Mouse (Mus musculus): Measurements from ENCODE around the gene Stk38l. TPM values are rescaled to one million over a fixed set of nuclear protein-coding genes. Genes with fewer than 3 reads are reported as not detected.

The Stk38l gene
- polyA plus RNA-seq, 1 experiment from 2014 or later, result 17.2 TPM

DNA sequence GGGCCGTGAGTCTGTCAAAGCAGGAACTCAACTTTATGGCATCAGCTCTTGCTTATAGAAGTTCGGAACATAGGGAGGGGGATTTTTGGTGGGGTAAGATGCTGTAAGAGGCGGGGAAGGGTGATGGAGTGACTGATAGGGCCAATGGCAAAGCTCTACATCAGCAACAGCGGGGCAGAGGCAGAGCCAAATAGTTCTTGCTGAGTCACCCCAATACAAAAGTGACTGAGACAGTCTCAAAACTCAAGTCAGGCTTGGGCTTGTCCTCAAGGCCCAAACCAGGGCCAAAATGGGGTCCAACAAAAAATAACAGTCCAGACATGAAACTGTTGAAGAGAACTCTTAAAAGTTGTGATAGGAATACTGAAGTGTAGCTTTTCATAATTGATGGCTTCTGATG, 30.9 kb downstream of the Stk38l start:
- no peak overlapping the region for H3K4me2 ChIP-seq (replicated peaks; ENCODE audit: low read depth, low read length)
- no peak overlapping the region for H3K4me3 ChIP-seq (ENCODE audit: low read length)
- no peaks in the 10 kb centered on the region for H3K27me3 ChIP-seq (ENCODE audit: control insufficient read depth, insufficient read depth, low read length)
- H3K36me3 ChIP-seq (ENCODE audit: control insufficient read depth, insufficient read depth, low read length), result no peaks in the 10 kb centered on the region
- no peak overlapping the region for H3K27ac ChIP-seq (ENCODE audit: low read depth, low read length)
- H3K9me3 ChIP-seq (ENCODE audit: control insufficient read depth, low read length), result no peaks in the 10 kb centered on the region
- no peak overlapping the region for H3K9ac ChIP-seq (ENCODE audit: low read depth, low read length)
- ATAC-seq (ENCODE audit: low FRiP score, low TSS enrichment), result no peak
- WGBS, result 93% methylated on average over 4 of the region's 4 CpGs
- H3K4me1 ChIP-seq (ENCODE audit: control insufficient read depth, insufficient read depth, low read length), result peaks cover 4% of the 10 kb centered on the region; the same call in 1 of the 2 replicates

DNA sequence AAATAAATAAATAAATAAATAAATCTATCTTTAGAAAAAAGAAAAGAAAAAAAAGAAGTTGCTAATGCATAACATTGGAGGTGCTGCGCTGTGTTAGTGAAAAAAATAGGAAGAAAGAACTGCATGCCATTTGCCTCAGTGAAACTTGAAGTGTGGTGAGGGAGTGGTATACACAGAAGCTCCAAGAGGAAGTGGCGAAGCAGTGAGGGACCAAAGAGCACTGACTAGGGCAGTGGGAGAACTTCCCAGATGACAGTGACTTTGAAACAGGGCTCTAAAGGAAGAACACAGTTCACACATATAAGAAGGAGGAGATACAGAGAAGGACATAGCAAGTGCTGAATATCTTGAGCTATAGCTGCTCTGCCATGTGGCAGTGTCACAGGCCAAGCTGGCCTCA, 34.2 kb downstream of the Stk38l start:
- ATAC-seq (ENCODE audit: low FRiP score, low TSS enrichment), result no peak
- Histone ChIP-seq H3K9ac (ENCODE audit: low read depth, low read length) (no peak overlapping the region), H3K27me3 (ENCODE audit: control insufficient read depth, insufficient read depth, low read length) (no peaks in the 10 kb centered on the region), H3K27ac (ENCODE audit: low read depth, low read length) (no peak overlapping the region), H3K9me3 (ENCODE audit: control insufficient read depth, low read length) (no peaks in the 10 kb centered on the region), H3K36me3 (ENCODE audit: control insufficient read depth, insufficient read depth, low read length) (no peaks in the 10 kb centered on the region; the same call in 1 of the 2 replicates), H3K4me3 (ENCODE audit: low read length) (no peak overlapping the region), H3K4me1 (ENCODE audit: control insufficient read depth, insufficient read depth, low read length) (no peaks in the 10 kb centered on the region), H3K4me2 (replicated peaks; ENCODE audit: low read depth, low read length) (no peak overlapping the region)
- WGBS, result 97% methylated on average over 2 of the region's 2 CpGs

DNA sequence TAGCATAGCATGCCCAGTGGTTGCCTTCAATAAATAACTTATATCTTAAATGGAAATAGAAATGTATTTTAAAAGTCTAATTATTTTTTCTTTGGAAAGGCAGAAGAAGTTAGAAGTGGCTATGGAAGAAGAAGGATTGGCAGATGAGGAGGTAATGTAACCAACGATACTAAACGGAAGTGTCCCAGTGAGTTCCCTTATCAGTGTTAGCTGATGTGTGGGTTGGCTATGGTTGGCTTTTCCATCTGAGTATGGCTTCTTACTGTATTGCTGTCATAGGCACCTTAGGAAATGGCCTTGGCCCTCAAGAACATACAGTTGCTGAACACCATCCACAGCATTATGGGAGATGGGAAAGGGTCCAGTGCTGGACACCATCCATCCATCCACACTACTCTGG, 35.2 kb downstream of the Stk38l start:
- H3K9me3 ChIP-seq (ENCODE audit: control insufficient read depth, low read length), result no peaks in the 10 kb centered on the region
- no peak overlapping the region for H3K4me2 ChIP-seq (replicated peaks; ENCODE audit: low read depth, low read length)
- H3K36me3 ChIP-seq (ENCODE audit: control insufficient read depth, insufficient read depth, low read length), result no peaks in the 10 kb centered on the region; the same call in 1 of the 2 replicates
- no peak overlapping the region for H3K4me3 ChIP-seq (ENCODE audit: low read length)
- no peaks in the 10 kb centered on the region for H3K4me1 ChIP-seq (ENCODE audit: control insufficient read depth, insufficient read depth, low read length)
- no peaks in the 10 kb centered on the region for H3K27me3 ChIP-seq (ENCODE audit: control insufficient read depth, insufficient read depth, low read length)
- no peak overlapping the region for H3K9ac ChIP-seq (ENCODE audit: low read depth, low read length)
- no peak for ATAC-seq (ENCODE audit: low FRiP score, low TSS enrichment)
- whole genome bisulfite sequencing, result 95% methylated on average over 2 of the region's 2 CpGs
- H3K27ac ChIP-seq (ENCODE audit: low read depth, low read length), result no peak overlapping the region

DNA sequence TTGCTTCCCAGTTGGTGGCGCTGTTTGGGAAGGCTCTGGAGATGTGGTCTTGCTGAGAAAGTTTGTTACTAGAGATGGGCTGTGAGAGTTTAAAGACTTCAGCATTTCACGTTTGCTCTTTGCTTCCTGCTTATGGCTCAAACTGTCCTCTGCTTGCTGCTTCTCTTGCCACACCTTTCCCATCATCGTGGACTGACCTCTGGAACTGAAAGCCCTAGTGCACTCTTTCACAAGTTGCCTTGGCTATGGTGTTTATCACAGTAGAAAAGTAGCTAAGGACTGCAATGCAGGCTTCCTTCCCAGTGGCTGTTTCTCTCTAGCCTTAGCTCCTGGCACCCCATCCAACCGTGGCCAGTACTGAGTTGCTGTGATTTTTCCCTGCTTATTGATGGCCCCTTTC, 35.9 kb downstream of the Stk38l start:
- Histone ChIP-seq H3K27ac (ENCODE audit: low read depth, low read length) (no peak overlapping the region), H3K9me3 (ENCODE audit: control insufficient read depth, low read length) (no peaks in the 10 kb centered on the region), H3K4me3 (ENCODE audit: low read length) (no peak overlapping the region), H3K4me2 (replicated peaks; ENCODE audit: low read depth, low read length) (no peak overlapping the region), H3K9ac (ENCODE audit: low read depth, low read length) (no peak overlapping the region), H3K4me1 (ENCODE audit: control insufficient read depth, insufficient read depth, low read length) (no peaks in the 10 kb centered on the region), H3K27me3 (ENCODE audit: control insufficient read depth, insufficient read depth, low read length) (no peaks in the 10 kb centered on the region), H3K36me3 (ENCODE audit: control insufficient read depth, insufficient read depth, low read length) (no peaks in the 10 kb centered on the region; the same call in 1 of the 2 replicates)
- no peak for ATAC-seq (ENCODE audit: low FRiP score, low TSS enrichment)
- 75% methylated on average over 4 of the region's 4 CpGs for WGBS

DNA sequence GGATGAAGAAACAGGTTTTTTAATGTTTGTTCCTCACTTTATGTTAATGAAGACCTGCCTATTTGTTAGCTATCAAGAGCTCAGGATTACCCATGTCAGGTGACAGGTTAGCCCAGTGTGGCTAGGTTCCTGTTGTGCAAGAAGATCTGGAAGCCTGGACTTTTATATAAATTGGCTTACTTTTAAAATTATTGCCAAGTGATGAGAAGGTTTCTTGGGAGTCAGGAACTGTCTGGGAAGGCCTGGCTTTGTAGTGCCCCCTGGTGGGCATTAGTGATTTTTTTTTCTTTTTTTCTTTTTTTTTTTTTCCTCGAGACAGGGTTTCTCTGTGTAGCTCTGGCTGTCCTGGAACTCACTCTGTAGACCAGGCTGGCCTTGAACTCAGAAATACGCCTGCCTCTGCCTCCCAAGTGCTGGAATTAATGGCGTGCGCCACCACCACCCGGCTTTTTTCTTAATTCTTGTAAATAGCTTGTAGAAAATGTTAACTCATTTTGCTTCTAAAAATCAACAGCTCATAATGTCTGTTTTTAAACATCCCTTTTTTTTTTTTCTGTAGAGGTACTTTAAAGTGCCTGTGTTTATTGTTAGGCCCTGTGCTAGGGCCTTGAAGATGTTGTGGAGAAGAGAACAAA, 37.6 kb downstream of the Stk38l start:
- no peak for ATAC-seq (ENCODE audit: low FRiP score, low TSS enrichment)
- H3K9ac ChIP-seq (ENCODE audit: low read depth, low read length), result no peak overlapping the region
- 63% methylated on average over 5 of the region's 5 CpGs for WGBS
- no peak overlapping the region for H3K27ac ChIP-seq (ENCODE audit: low read depth, low read length)
- no peaks in the 10 kb centered on the region for H3K9me3 ChIP-seq (ENCODE audit: control insufficient read depth, low read length)
- no peaks in the 10 kb centered on the region for H3K27me3 ChIP-seq (ENCODE audit: control insufficient read depth, insufficient read depth, low read length)
- H3K4me3 ChIP-seq (ENCODE audit: low read length), result no peak overlapping the region
- no peaks in the 10 kb centered on the region for H3K4me1 ChIP-seq (ENCODE audit: control insufficient read depth, insufficient read depth, low read length)
- H3K4me2 ChIP-seq (replicated peaks; ENCODE audit: low read depth, low read length), result no peak overlapping the region
- H3K36me3 ChIP-seq (ENCODE audit: control insufficient read depth, insufficient read depth, low read length), result peaks cover 2% of the 10 kb centered on the region; the same call in 1 of the 2 replicates

DNA sequence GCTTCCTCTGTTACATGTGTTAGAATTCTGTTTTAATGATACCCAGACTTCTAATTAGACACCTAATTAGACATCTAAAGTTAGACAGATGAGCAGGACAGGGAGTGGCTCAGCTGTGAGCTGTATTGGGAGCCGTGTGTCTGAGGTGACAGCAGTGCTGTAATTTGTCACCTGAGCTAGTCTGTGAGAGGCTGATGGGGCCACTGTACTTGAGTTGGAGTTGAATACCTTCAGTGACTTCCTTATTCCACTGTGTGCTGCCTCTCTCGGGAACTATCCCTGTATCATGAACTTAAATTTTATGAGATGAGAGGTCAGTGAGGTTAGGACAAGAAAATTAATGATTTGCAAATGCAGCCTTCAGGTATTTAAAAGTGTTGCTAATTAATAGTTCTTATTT, 39.8 kb downstream of the Stk38l start:
- Histone ChIP-seq H3K4me2 (replicated peaks; ENCODE audit: low read depth, low read length) (no peak overlapping the region), H3K27me3 (ENCODE audit: control insufficient read depth, insufficient read depth, low read length) (no peaks in the 10 kb centered on the region), H3K9me3 (ENCODE audit: control insufficient read depth, low read length) (no peaks in the 10 kb centered on the region), H3K4me3 (ENCODE audit: low read length) (no peak overlapping the region), H3K27ac (ENCODE audit: low read depth, low read length) (no peak overlapping the region), H3K36me3 (ENCODE audit: control insufficient read depth, insufficient read depth, low read length) (peaks cover 13% of the 10 kb centered on the region; the same call in 1 of the 2 replicates), H3K9ac (ENCODE audit: low read depth, low read length) (no peak overlapping the region), H3K4me1 (ENCODE audit: control insufficient read depth, insufficient read depth, low read length) (no peaks in the 10 kb centered on the region)
- ATAC-seq (ENCODE audit: low FRiP score, low TSS enrichment), result no peak
- WGBS, result 19% methylated on average over 2 of the region's 2 CpGs

DNA sequence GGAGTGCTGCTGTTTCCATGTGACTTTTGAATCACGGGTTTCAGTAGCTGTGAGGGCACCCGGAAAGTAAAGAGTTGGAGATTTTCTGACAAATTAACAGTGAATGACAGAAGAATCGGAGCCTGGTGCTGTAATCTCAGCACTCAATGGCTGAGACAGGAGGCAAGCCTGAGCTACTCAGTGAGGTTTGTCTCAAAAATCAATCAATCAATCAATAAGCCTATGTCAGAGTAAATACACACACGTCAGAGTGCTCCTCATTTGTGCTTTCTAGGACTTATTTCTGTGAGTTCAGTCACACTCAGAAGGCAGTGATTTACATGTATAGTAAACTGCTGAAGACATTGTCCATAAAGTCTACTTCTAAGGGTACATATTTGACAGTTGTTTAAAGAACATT, 40.5 kb downstream of the Stk38l start:
- H3K36me3 ChIP-seq (ENCODE audit: control insufficient read depth, insufficient read depth, low read length), result peaks cover 13% of the 10 kb centered on the region; the same call in 1 of the 2 replicates
- H3K27ac ChIP-seq (ENCODE audit: low read depth, low read length), result no peak overlapping the region
- no peaks in the 10 kb centered on the region for H3K27me3 ChIP-seq (ENCODE audit: control insufficient read depth, insufficient read depth, low read length)
- H3K9me3 ChIP-seq (ENCODE audit: control insufficient read depth, low read length), result no peaks in the 10 kb centered on the region
- no peak overlapping the region for H3K9ac ChIP-seq (ENCODE audit: low read depth, low read length)
- no peaks in the 10 kb centered on the region for H3K4me1 ChIP-seq (ENCODE audit: control insufficient read depth, insufficient read depth, low read length)
- no peak overlapping the region for H3K4me2 ChIP-seq (replicated peaks; ENCODE audit: low read depth, low read length)
- H3K4me3 ChIP-seq (ENCODE audit: low read length), result no peak overlapping the region
- no peak for ATAC-seq (ENCODE audit: low FRiP score, low TSS enrichment)
- 89% methylated on average over 4 of the region's 4 CpGs for WGBS

DNA sequence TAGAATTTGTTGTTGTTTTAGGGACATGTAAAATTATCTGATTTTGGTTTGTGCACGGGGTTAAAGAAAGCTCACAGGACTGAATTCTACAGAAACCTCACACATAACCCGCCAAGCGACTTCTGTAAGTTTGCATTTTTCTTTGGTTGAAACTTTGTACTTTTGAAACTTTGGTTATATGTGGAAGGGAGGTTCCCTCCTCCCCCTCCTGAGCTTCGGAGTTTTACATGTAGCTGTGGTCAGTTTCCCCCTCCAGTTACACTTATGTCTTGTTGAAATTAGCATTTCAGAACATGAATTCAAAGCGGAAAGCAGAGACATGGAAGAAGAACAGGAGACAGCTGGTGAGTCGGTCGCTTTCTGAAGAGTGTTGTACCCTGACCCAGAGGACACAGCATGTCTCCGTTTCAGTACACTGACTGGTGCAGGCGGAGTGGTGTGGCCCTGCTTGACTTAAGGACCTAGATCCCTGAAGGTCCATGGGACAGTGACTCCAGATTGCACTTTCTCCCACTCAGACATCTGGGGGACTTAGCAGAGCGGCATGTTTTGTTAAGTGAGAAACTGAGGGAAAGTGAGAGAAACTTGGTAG, 44.1 kb downstream of the Stk38l start:
- no peak overlapping the region for H3K4me2 ChIP-seq (replicated peaks; ENCODE audit: low read depth, low read length)
- no peak overlapping the region for H3K27ac ChIP-seq (ENCODE audit: low read depth, low read length)
- no peak for ATAC-seq (ENCODE audit: low FRiP score, low TSS enrichment)
- H3K4me1 ChIP-seq (ENCODE audit: control insufficient read depth, insufficient read depth, low read length), result no peaks in the 10 kb centered on the region
- no peaks in the 10 kb centered on the region for H3K27me3 ChIP-seq (ENCODE audit: control insufficient read depth, insufficient read depth, low read length)
- peaks cover 16% of the 10 kb centered on the region; the same call in 1 of the 2 replicates for H3K36me3 ChIP-seq (ENCODE audit: control insufficient read depth, insufficient read depth, low read length)
- no peak overlapping the region for H3K9ac ChIP-seq (ENCODE audit: low read depth, low read length)
- H3K4me3 ChIP-seq (ENCODE audit: low read length), result no peak overlapping the region
- H3K9me3 ChIP-seq (ENCODE audit: control insufficient read depth, low read length), result no peaks in the 10 kb centered on the region
- 81% methylated on average over 10 of the region's 10 CpGs for WGBS

DNA sequence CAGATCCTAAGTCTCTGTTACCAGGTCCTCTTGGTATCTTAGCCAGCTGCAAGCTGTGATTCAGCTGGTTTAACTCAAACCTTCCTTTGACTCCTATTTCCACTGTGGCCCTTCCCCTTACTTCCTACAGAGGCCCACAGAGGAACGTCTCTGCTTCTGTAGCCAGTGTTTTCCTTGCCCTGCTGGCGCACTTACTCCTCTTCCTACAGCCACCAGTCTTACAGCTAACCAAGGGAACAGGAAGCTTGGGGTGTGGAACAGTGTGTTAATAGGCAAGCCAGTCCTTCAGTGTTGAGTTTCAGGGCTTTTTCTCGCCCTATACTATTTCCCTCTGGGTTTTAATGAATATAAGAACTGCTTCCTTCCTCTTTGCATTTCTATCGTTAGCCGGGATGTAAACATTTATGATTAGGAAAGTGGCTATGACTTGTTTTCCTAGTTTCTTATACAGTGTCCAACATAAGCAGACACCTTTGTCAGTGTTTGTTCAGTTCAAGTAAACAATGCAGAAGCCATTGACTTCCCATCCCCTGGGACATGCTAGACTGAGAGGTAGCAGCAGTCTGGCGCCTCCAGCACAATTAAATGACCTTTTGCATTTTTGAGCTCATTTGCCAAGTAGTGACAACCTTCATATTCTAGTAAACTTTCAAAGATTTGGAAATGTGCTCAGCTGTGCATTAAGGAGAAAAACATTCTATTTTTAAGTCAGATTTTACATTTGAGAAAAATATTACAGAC, 45.4 kb downstream of the Stk38l start:
- Histone ChIP-seq H3K9ac (ENCODE audit: low read depth, low read length) (no peak overlapping the region), H3K4me1 (ENCODE audit: control insufficient read depth, insufficient read depth, low read length) (no peaks in the 10 kb centered on the region), H3K27me3 (ENCODE audit: control insufficient read depth, insufficient read depth, low read length) (no peaks in the 10 kb centered on the region), H3K36me3 (ENCODE audit: control insufficient read depth, insufficient read depth, low read length) (peaks cover 16% of the 10 kb centered on the region; the same call in 1 of the 2 replicates), H3K9me3 (ENCODE audit: control insufficient read depth, low read length) (no peaks in the 10 kb centered on the region), H3K4me2 (replicated peaks; ENCODE audit: low read depth, low read length) (no peak overlapping the region), H3K4me3 (ENCODE audit: low read length) (no peak overlapping the region), H3K27ac (ENCODE audit: low read depth, low read length) (no peak overlapping the region)
- no peak for ATAC-seq (ENCODE audit: low FRiP score, low TSS enrichment)
- WGBS, result 62% methylated on average over 6 of the region's 6 CpGs
